Mouse (Mus musculus): Measurements from ENCODE around the gene Apoa1. TPM values are rescaled to one million over a fixed set of nuclear protein-coding genes. Genes with fewer than 3 reads are reported as not detected.

Apoa1 gene
- polyA plus RNA-seq, 1 experiment from 2014 or later: 1,278 TPM

GRCm38 (mm10) chr9:46256658-46257385 is 28.4 kb downstream of the Apoa1 start:
- no peak overlapping the region for H3K4me3 ChIP-seq (ENCODE audit: low read depth, low read length)
- no peak overlapping the region for H3K27ac ChIP-seq (ENCODE audit: low read depth, low read length)
- H3K36me3 ChIP-seq (ENCODE audit: control insufficient read depth, insufficient read depth, low read length): no peaks in the 10 kb centered on the region
- no peaks in the 10 kb centered on the region for H3K27me3 ChIP-seq (replicated peaks; ENCODE audit: control insufficient read depth, insufficient read depth, low read length)
- H3K4me1 ChIP-seq (replicated peaks; ENCODE audit: control insufficient read depth, insufficient read depth, low read length): no peaks in the 10 kb centered on the region
- H3K9me3 ChIP-seq (ENCODE audit: control insufficient read depth, low read length): no peaks in the 10 kb centered on the region
- WGBS: 82% methylated on average over 10 of the region's 10 CpGs
- no peak overlapping the region for H3K4me2 ChIP-seq
- H3K9ac ChIP-seq (ENCODE audit: low read depth, low read length): no peak overlapping the region
- DNase-seq (ENCODE audit: low spot score): no peak
- ATAC-seq (replicated peaks; ENCODE audit: low FRiP score): no peak

- DNase-seq (ENCODE audit: low spot score): no peak
- Histone ChIP-seq H3K27ac (ENCODE audit: low read depth, low read length) (no peak overlapping the region), H3K4me2 (no peak overlapping the region), H3K4me1 (replicated peaks; ENCODE audit: control insufficient read depth, insufficient read depth, low read length) (no peaks in the 10 kb centered on the region), H3K27me3 (replicated peaks; ENCODE audit: control insufficient read depth, insufficient read depth, low read length) (no peaks in the 10 kb centered on the region), H3K9ac (ENCODE audit: low read depth, low read length) (no peak overlapping the region), H3K9me3 (ENCODE audit: control insufficient read depth, low read length) (no peaks in the 10 kb centered on the region), H3K36me3 (ENCODE audit: control insufficient read depth, insufficient read depth, low read length) (no peaks in the 10 kb centered on the region), H3K4me3 (ENCODE audit: low read depth, low read length) (no peak overlapping the region)
- WGBS: 72% methylated on average over 3 of the region's 3 CpGs
- no peak for ATAC-seq (replicated peaks; ENCODE audit: low FRiP score)
Measured at GRCm38 (mm10) chr9:46257546-46257945, 29.2 kb downstream of the Apoa1 start.

- no peaks in the 10 kb centered on the region for H3K4me1 ChIP-seq (replicated peaks; ENCODE audit: control insufficient read depth, insufficient read depth, low read length)
- WGBS: 85% methylated on average over 6 of the region's 6 CpGs
- H3K4me3 ChIP-seq (ENCODE audit: low read depth, low read length): no peak overlapping the region
Measured at GRCm38 (mm10) chr9:46259111-46259510, 30.7 kb downstream of the Apoa1 start.

GRCm38 (mm10) chr9:46261131-46261530 is 32.8 kb downstream of the Apoa1 start:
- 78% methylated on average over 7 of the region's 7 CpGs for WGBS
- H3K4me2 ChIP-seq: no peak overlapping the region
- H3K27me3 ChIP-seq (replicated peaks; ENCODE audit: control insufficient read depth, insufficient read depth, low read length): no peaks in the 10 kb centered on the region
- H3K36me3 ChIP-seq (ENCODE audit: control insufficient read depth, insufficient read depth, low read length): no peaks in the 10 kb centered on the region
- no peaks in the 10 kb centered on the region for H3K9me3 ChIP-seq (ENCODE audit: control insufficient read depth, low read length)
- no peaks in the 10 kb centered on the region for H3K4me1 ChIP-seq (replicated peaks; ENCODE audit: control insufficient read depth, insufficient read depth, low read length)
- no peak overlapping the region for H3K27ac ChIP-seq (ENCODE audit: low read depth, low read length)
- no peak overlapping the region for H3K9ac ChIP-seq (ENCODE audit: low read depth, low read length)
- no peak overlapping the region for H3K4me3 ChIP-seq (ENCODE audit: low read depth, low read length)
- DNase-seq (ENCODE audit: low spot score): no peak
- no peak for ATAC-seq (replicated peaks; ENCODE audit: low FRiP score)

More at GRCm38 (mm10) chr9:46259111-46259510, 30.7 kb downstream of the Apoa1 start:
- ATAC-seq (replicated peaks; ENCODE audit: low FRiP score): no peak
- Histone ChIP-seq H3K36me3 (ENCODE audit: control insufficient read depth, insufficient read depth, low read length) (no peaks in the 10 kb centered on the region), H3K9ac (ENCODE audit: low read depth, low read length) (no peak overlapping the region), H3K4me2 (no peak overlapping the region), H3K27ac (ENCODE audit: low read depth, low read length) (no peak overlapping the region), H3K9me3 (ENCODE audit: control insufficient read depth, low read length) (no peaks in the 10 kb centered on the region), H3K27me3 (replicated peaks; ENCODE audit: control insufficient read depth, insufficient read depth, low read length) (no peaks in the 10 kb centered on the region)
- DNase-seq (ENCODE audit: low spot score): no peak

GRCm38 (mm10) chr9:46268343-46268873 is 40.0 kb downstream of the Apoa1 start, which contains the start of gene Apoa5:
Apoa5 (plus strand) TSS chr9:46268633.
- Histone ChIP-seq H3K4me3 (ENCODE audit: low read depth, low read length) (no peak within 1 kb of the TSS), H3K36me3 (ENCODE audit: control insufficient read depth, insufficient read depth, low read length) (no peaks in the 10 kb centered on the region), H3K9me3 (ENCODE audit: control insufficient read depth, low read length) (no peaks in the 10 kb centered on the region), H3K4me1 (replicated peaks; ENCODE audit: control insufficient read depth, insufficient read depth, low read length) (peaks cover 3% of the 10 kb centered on the region; the same call in 1 of the 2 replicates), H3K27me3 (replicated peaks; ENCODE audit: control insufficient read depth, insufficient read depth, low read length) (peaks cover 12% of the 10 kb centered on the region), H3K27ac (ENCODE audit: low read depth, low read length) (no peak within 1 kb of the TSS), H3K4me2 (no peak within 1 kb of the TSS), H3K9ac (ENCODE audit: low read depth, low read length) (no peak within 1 kb of the TSS)
- WGBS: 44% methylated on average over 7 of the region's 7 CpGs
- DNase-seq (ENCODE audit: low spot score) (no peak), ATAC-seq (replicated peaks; ENCODE audit: low FRiP score) (no peak)

GRCm38 (mm10) chr9:46269125-46269524 is 40.7 kb downstream of the Apoa1 start:
- Histone ChIP-seq H3K27ac (ENCODE audit: low read depth, low read length) (no peak overlapping the region), H3K4me3 (ENCODE audit: low read depth, low read length) (no peak overlapping the region), H3K9ac (ENCODE audit: low read depth, low read length) (no peak overlapping the region), H3K36me3 (ENCODE audit: control insufficient read depth, insufficient read depth, low read length) (no peaks in the 10 kb centered on the region), H3K4me1 (replicated peaks; ENCODE audit: control insufficient read depth, insufficient read depth, low read length) (peaks cover 7% of the 10 kb centered on the region), H3K4me2 (no peak overlapping the region), H3K9me3 (ENCODE audit: control insufficient read depth, low read length) (no peaks in the 10 kb centered on the region), H3K27me3 (replicated peaks; ENCODE audit: control insufficient read depth, insufficient read depth, low read length) (peaks cover 12% of the 10 kb centered on the region)
- ATAC-seq (replicated peaks; ENCODE audit: low FRiP score): no peak
- 90% methylated on average over 5 of the region's 5 CpGs for WGBS
- DNase-seq (ENCODE audit: low spot score): no peak

GRCm38 (mm10) chr9:46270782-46271181 is 42.4 kb downstream of the Apoa1 start:
- H3K4me3 ChIP-seq (ENCODE audit: low read depth, low read length): no peak overlapping the region
- H3K36me3 ChIP-seq (ENCODE audit: control insufficient read depth, insufficient read depth, low read length): peaks cover 8% of the 10 kb centered on the region
- H3K4me1 ChIP-seq (replicated peaks; ENCODE audit: control insufficient read depth, insufficient read depth, low read length): peaks cover 7% of the 10 kb centered on the region
- DNase-seq (ENCODE audit: low spot score) (no peak), ATAC-seq (replicated peaks; ENCODE audit: low FRiP score) (no peak)
- WGBS: 83% methylated on average over 4 of the region's 4 CpGs
- H3K9me3 ChIP-seq (ENCODE audit: control insufficient read depth, low read length): no peaks in the 10 kb centered on the region
- H3K4me2 ChIP-seq: no peak overlapping the region
- no peak overlapping the region for H3K9ac ChIP-seq (ENCODE audit: low read depth, low read length)
- no peak overlapping the region for H3K27ac ChIP-seq (ENCODE audit: low read depth, low read length)
- peaks cover 12% of the 10 kb centered on the region for H3K27me3 ChIP-seq (replicated peaks; ENCODE audit: control insufficient read depth, insufficient read depth, low read length)

GRCm38 (mm10) chr9:46272070-46272469 is 43.7 kb downstream of the Apoa1 start:
- H3K4me1 ChIP-seq (replicated peaks; ENCODE audit: control insufficient read depth, insufficient read depth, low read length): peaks cover 7% of the 10 kb centered on the region
- H3K36me3 ChIP-seq (ENCODE audit: control insufficient read depth, insufficient read depth, low read length): peaks cover 19% of the 10 kb centered on the region
- ATAC-seq (replicated peaks; ENCODE audit: low FRiP score): no peak
- H3K4me2 ChIP-seq: peak overlapping the region; percentile 76
- no peak for DNase-seq (ENCODE audit: low spot score)
- peak overlapping the region; percentile 48; the same call in 1 of the 2 replicates for H3K27ac ChIP-seq (ENCODE audit: low read depth, low read length)
- peaks cover 12% of the 10 kb centered on the region for H3K27me3 ChIP-seq (replicated peaks; ENCODE audit: control insufficient read depth, insufficient read depth, low read length)
- no peaks in the 10 kb centered on the region for H3K9me3 ChIP-seq (ENCODE audit: control insufficient read depth, low read length)
- 51% methylated on average over 9 of the region's 9 CpGs for WGBS
- peak overlapping the region; percentile 93 for H3K4me3 ChIP-seq (ENCODE audit: low read depth, low read length)
- peak overlapping the region; percentile 15 for H3K9ac ChIP-seq (ENCODE audit: low read depth, low read length)

All from liver, embryonic 11.5 days (tissue).